Mouse (Mus musculus) neural tube, embryonic 11.5 days (tissue): ENCODE measurements around the gene Prss34. TPM values are rescaled to one million over a fixed set of nuclear protein-coding genes. Genes with fewer than 3 reads are reported as not detected.

Source experiments
- ATAC-seq: fragments of 200-750 bp; cut with Nextera tagmentation; 2 replicates; pipeline ENCODE4 v1.8.0; 2017; ENCODE audit warnings: moderate number of reproducible peaks, mild to moderate bottlenecking, moderate TSS enrichment, moderate library complexity; ENCODE audit not compliant: insufficient read depth, low FRiP score, low TSS enrichment
- DNase-seq: peaks from one replicate; pipeline ENCODE4 v3.0.0-alpha.2; 2015; ENCODE audit warnings: low spot score
- H3K27ac ChIP-seq: fragments of 300-500 bp; sonication (generic); 2 replicates; pipeline ENCODE4 v1.5.1; 2014; ENCODE audit warnings: low read depth, mild to moderate bottlenecking, low read length
- H3K27me3 ChIP-seq: fragments of 300-500 bp; sonication (generic); 2 replicates; pipeline ENCODE4 v1.6.1; 2014; ENCODE audit warnings: mild to moderate bottlenecking, low read length, mixed read lengths; ENCODE audit not compliant: control insufficient read depth, insufficient read depth
- H3K36me3 ChIP-seq: fragments of 300-500 bp; sonication (generic); 2 replicates; pipeline ENCODE4 v1.6.1; 2014; ENCODE audit warnings: mild to moderate bottlenecking, low read length, moderate library complexity, mixed read lengths; ENCODE audit not compliant: control insufficient read depth, insufficient read depth
- H3K4me1 ChIP-seq: fragments of 300-500 bp; sonication (generic); 2 replicates; pipeline ENCODE4 v1.6.1; 2014; ENCODE audit warnings: low read length, mixed read lengths; ENCODE audit not compliant: control insufficient read depth, insufficient read depth
- H3K4me2 ChIP-seq: fragments of 300-500 bp; sonication (generic); 2 replicates; pipeline ENCODE4 v1.6.1; 2014; ENCODE audit warnings: low read depth, mild to moderate bottlenecking, moderate library complexity
- H3K4me3 ChIP-seq: fragments of 300-500 bp; sonication (generic); 2 replicates; pipeline ENCODE4 v1.5.1; 2014; ENCODE audit warnings: low read depth, low read length
- H3K9ac ChIP-seq: fragments of 300-500 bp; sonication (generic); 2 replicates; pipeline ENCODE4 v1.6.1; 2014; ENCODE audit warnings: mild to moderate bottlenecking, low read length
- H3K9me3 ChIP-seq: fragments of 300-500 bp; sonication (generic); 2 replicates; pipeline ENCODE4 v1.6.1; 2016; ENCODE audit warnings: low read length; ENCODE audit not compliant: control insufficient read depth
- WGBS: fragments of 180-500 bp; shearing (Covaris S2); extraction: QIAGEN DNeasy Blood & Tissue Kit; methylation state at CpG from one replicate; pipeline ENCODE4 v1.1.7; 2014; 5-methylcytosine and 5-hydroxymethylcytosine counted together
- polyA plus RNA-seq: library from polyadenylated mRNA; unstranded; fragments of >200 nt; fragmentation: Nextera tagmentation; extraction: Ambion mirVana; gene quantifications from 2 replicates; pipeline ENCODE4 v1.2.1, GENCODE M21; 2014

Gene Prss34
- polyA plus RNA-seq: 0.25 TPM in 1 of 2 replicates, not detected in the other

DNA sequence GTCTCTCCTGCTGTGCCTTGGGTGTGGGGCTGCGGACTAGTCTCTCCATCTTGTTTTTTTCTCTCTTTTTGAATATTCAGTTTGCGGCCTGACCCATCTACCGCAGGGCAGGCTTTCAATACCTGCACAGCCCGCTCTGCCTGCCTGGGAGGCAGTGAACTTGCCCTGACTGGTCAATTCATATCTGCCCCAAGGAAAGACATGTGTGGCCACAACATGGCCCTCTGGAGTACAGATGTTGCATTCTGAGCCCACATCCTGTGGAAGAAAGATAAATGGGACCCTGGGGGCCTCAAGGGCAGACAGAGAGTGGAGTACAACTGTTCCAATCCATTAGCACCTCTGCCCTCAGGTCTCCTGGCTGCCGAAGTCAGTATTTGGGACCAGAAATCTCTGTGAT is at the start of gene Prss34:
Gene Prss34, plus strand, starts transcription at position 301 of the 400 bp plus-strand sequence.
- Histone ChIP-seq H3K9ac (no peak within 1 kb of the TSS), H3K4me1 (no peaks in the 10 kb centered on the region), H3K4me2 (no peak within 1 kb of the TSS), H3K36me3 (no peaks in the 10 kb centered on the region), H3K27ac (no peak within 1 kb of the TSS), H3K4me3 (no peak within 1 kb of the TSS), H3K9me3 (no peaks in the 10 kb centered on the region), H3K27me3 (no peaks in the 10 kb centered on the region)
- no peak for ATAC-seq
- DNase-seq: no peak
- 62% methylated on average over 5 of the region's 5 CpGs for WGBS

DNA sequence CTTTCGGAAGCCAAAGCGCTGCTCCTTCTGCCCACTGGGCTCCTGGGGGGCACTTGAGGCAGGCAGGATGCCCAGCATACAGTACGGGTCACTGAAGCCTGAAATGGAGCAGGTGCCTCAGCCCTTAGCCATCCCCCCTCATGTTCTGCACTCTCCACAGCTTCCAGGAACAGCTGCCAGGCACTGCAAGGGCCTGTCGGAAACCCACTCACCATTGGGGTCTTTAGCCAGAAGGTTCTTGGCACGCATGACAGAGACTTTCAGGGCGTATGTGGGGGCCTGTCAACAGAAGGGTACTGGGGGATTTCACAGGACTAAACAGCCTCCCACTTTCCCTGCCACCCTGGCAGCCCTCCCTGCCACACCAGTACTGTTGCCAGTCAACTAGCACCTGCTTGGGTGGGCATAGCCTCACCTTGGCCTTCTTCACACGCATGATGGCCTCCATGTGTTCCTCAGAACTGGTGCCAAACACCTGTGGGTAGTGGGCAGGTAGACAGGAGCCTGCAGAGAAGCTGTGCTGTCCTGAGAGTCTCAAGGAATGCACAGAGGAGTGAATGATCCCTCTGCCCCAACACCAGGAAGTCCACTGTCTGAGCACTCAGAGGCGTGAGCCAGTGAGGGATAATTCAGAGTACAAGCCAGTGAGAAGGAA is 47.9 kb upstream of the Prss34 start:
- 78% methylated on average over 8 of the region's 8 CpGs for WGBS
- Histone ChIP-seq H3K4me1 (peaks cover 9% of the 10 kb centered on the region; the same call in 1 of the 2 replicates), H3K27me3 (peaks cover 6% of the 10 kb centered on the region), H3K4me3 (no peak overlapping the region), H3K27ac (no peak overlapping the region), H3K9me3 (no peaks in the 10 kb centered on the region), H3K36me3 (no peaks in the 10 kb centered on the region), H3K9ac (no peak overlapping the region), H3K4me2 (no peak overlapping the region)
- ATAC-seq (no peak), DNase-seq (no peak)

DNA sequence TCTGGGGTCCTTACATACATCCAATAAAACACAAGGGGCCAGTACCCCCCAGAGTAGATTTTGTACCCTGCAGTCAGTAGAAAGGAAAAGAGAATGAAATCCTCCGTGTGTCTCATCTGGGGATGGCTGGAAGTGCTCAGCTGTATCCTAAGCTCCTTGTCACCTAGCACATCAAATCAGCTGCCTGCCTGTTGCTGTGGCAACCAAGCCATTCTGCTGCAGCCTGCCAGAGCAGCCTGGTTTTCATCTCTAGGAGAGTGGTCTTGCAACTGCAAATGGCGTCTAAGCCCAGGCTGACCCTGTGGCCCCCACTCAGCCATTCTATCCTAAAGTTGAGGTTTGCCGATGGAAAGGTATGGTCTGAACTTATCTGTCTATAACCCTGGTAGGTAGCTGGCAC is 45.6 kb upstream of the Prss34 start:
- Histone ChIP-seq H3K4me2 (no peak overlapping the region), H3K9ac (no peak overlapping the region), H3K27ac (no peak overlapping the region), H3K4me3 (no peak overlapping the region), H3K36me3 (no peaks in the 10 kb centered on the region), H3K4me1 (peaks cover 18% of the 10 kb centered on the region), H3K27me3 (peaks cover 17% of the 10 kb centered on the region), H3K9me3 (no peaks in the 10 kb centered on the region)
- WGBS: 38% methylated on average over 3 of the region's 3 CpGs
- DNase-seq (peak; percentile 24), ATAC-seq (no peak)

DNA sequence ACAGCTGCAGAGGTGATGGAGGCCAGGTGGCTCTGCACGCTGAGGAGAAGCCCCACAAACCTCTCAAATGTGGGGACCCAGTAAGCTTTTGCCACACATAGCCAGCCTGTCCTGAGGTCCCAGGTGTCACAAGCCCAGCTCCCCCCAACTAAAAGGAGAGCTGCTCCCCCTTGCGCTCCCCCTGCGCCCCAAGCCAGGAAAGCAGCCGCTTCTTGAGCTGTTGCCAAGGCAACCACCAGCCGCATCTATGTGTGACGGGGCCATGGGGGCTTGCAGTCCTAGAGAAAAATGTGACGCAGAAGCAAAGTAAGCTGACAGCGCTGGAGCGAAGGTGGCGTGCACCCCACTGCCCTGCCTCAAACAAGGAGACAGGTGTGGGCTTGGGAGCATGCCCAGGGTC is 44.4 kb upstream of the Prss34 start:
- peak; percentile 29 for DNase-seq
- no peak overlapping the region for H3K4me3 ChIP-seq
- peaks cover 18% of the 10 kb centered on the region for H3K4me1 ChIP-seq
- peak overlapping the region; percentile 29; the same call in 1 of the 2 replicates for H3K9ac ChIP-seq
- no peak overlapping the region for H3K27ac ChIP-seq
- no peaks in the 10 kb centered on the region for H3K36me3 ChIP-seq
- ATAC-seq: no peak
- WGBS: 34% methylated on average over 10 of the region's 10 CpGs
- H3K4me2 ChIP-seq: 0 out of 2 replicates have a peak overlapping the region, but pooled peaks have one; percentile 9
- no peaks in the 10 kb centered on the region for H3K9me3 ChIP-seq
- H3K27me3 ChIP-seq: peaks cover 17% of the 10 kb centered on the region

DNA sequence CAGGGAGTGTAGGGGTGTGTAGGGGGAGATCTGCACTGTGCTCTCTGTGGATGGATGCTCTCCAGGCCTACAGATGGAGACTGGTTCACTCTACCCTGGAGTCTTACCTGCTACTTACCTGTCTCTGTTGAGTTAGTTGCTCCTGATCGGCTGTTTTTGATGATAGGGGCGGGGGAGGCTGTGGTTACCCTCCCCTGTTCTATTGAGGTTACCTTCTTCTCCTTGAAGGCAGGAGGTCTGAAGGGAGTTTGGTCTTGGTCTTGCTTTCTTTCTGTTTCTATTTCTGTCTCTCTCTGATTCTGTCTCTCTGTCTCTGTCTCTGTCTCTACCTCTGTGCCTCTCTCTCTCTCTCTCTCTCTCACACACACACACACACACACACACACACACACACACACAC is 43.1 kb upstream of the Prss34 start:
- no peak for ATAC-seq
- H3K9ac ChIP-seq: no peak overlapping the region
- no peak overlapping the region for H3K4me3 ChIP-seq

DNA sequence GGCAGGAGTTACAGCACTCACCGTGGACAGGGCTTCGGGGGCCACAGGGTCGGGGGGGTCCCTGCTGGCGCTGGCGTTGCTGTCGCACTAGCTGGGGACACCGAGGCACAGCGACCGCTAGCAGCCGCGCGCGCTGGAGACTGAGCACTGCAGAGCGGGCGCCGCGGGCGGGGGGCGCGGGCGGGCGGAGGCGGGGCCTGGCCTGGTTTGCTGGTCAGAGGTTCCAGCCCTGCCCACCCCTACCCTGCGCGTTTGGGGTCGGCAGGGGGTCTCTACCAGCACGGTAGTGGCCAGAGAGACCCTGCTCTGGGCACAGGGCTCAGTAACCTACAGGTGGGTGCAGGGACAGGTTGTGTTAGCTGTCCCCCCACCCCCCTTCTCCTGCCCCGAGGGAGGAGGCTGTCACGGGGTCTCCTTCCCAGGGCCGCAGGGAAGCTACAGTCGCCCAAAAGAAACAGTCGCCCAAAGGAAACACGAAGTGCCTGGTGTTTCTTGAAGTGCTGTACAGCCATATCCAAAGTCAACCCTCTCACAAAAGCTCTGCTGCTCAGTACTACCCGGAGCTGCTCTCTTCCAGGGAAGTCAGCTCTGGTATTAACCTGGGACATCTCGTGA is 41.9 kb upstream of the Prss34 start, which contains the start of gene Baiap3:
Gene Baiap3, minus strand, starts transcription at position 225 of the 615 bp plus-strand sequence.
- 5% methylated on average over 31 of the region's 35 CpGs for WGBS
- Histone ChIP-seq H3K4me1 (peaks cover 18% of the 10 kb centered on the region), H3K9me3 (no peaks in the 10 kb centered on the region), H3K9ac (peak within 1 kb of the TSS; percentile 37; the same call in 1 of the 2 replicates), H3K4me2 (peak within 1 kb of the TSS; percentile 42), H3K27ac (no peak within 1 kb of the TSS), H3K36me3 (no peaks in the 10 kb centered on the region), H3K27me3 (peaks cover 17% of the 10 kb centered on the region), H3K4me3 (peak within 1 kb of the TSS; percentile 27)
- ATAC-seq (peak; percentile 70), DNase-seq (peak; percentile 23)

More for the DNA sequence above, 43.1 kb upstream of the Prss34 start:
- 64% methylated on average over 2 of the region's 2 CpGs for WGBS
- no peak for DNase-seq
- H3K27ac ChIP-seq: no peak overlapping the region
- H3K9me3 ChIP-seq: no peaks in the 10 kb centered on the region
- no peaks in the 10 kb centered on the region for H3K36me3 ChIP-seq
- H3K27me3 ChIP-seq: peaks cover 17% of the 10 kb centered on the region
- peaks cover 18% of the 10 kb centered on the region for H3K4me1 ChIP-seq
- no peak overlapping the region for H3K4me2 ChIP-seq

DNA sequence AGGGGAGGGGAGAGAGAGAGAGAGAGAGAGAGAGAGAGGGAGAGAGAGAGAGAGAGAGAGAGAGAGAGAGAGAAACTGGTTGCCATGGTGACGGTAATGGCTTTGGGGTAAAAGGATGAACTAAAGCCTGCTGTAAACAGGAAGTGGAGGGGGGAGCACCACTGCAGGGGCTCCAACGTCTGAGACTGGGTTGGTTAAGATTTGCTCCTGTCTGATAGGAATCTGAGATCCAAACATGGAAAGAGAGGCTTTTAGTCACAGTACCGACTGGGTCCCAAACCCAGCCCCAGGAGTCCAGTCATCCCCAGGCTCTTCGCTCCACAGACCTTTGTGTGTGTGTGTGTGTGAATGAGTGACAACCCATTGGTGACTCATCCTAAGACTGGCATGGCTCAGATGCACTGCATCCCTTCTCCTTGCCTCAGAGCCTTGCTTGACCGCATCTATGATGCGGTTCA is 40.4 kb upstream of the Prss34 start:
- Histone ChIP-seq H3K4me1 (peaks cover 17% of the 10 kb centered on the region), H3K9me3 (no peaks in the 10 kb centered on the region), H3K4me3 (no peak overlapping the region), H3K9ac (no peak overlapping the region), H3K4me2 (no peak overlapping the region), H3K27me3 (peaks cover 17% of the 10 kb centered on the region), H3K36me3 (peaks cover 2% of the 10 kb centered on the region), H3K27ac (no peak overlapping the region)
- no peak for ATAC-seq
- 72% methylated on average over 6 of the region's 6 CpGs for WGBS
- peak; percentile 19 for DNase-seq

DNA sequence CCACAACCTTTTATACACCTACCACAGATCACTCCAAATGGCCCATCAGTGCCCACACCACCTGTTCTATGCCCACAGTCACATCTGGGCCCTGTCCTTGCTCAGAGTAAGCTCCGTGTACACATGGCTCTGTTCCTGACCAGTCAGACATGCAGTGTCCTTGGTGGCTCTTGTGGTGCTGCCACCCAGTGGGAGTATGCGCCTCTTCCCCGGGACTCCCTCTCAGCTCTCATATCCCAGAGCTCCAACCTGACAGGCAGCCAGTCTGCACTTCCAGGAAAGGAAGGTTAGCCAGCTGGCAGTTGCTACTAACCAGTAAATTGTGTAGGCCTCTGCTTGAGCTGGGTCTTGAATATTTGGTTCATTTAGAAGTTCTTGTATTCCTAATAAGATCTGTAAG is 33.7 kb upstream of the Prss34 start:
- Histone ChIP-seq H3K9me3 (no peaks in the 10 kb centered on the region), H3K4me3 (no peak overlapping the region), H3K27me3 (no peaks in the 10 kb centered on the region), H3K4me2 (no peak overlapping the region), H3K27ac (no peak overlapping the region), H3K4me1 (no peaks in the 10 kb centered on the region), H3K36me3 (peaks cover 56% of the 10 kb centered on the region), H3K9ac (no peak overlapping the region)
- 79% methylated on average over 3 of the region's 3 CpGs for WGBS
- ATAC-seq (no peak), DNase-seq (no peak)
